Mouse (Mus musculus): Measurements from ENCODE around the gene Smpdl3a.

DNA sequence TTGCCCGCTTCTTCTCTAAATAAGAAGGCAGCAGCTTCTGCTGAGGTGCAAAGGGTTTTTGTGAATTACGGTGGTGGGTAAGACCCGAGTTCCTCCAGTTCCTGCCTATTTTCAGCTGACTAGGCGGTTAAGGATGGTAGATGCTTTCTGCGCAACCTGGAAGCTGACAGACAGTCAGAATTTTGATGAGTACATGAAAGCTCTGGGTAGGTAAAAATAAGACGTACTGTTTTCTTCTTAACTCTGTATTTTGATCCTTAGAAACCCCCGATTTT is 9.3 kb upstream of the Smpdl3a start, which contains the start of gene Fabp7:
- TF ChIP-seq EP300 (optimal IDR thresholded peaks at IDR 0.05) (no peak), CTCF (IDR thresholded peaks at IDR 0.05; ENCODE audit: low read depth) (no peak)

Data from stomach, postnatal 0 days (tissue).